Comparison of ENCODE assay signal across 14 mouse cellular contexts in the genomic region with DNA sequence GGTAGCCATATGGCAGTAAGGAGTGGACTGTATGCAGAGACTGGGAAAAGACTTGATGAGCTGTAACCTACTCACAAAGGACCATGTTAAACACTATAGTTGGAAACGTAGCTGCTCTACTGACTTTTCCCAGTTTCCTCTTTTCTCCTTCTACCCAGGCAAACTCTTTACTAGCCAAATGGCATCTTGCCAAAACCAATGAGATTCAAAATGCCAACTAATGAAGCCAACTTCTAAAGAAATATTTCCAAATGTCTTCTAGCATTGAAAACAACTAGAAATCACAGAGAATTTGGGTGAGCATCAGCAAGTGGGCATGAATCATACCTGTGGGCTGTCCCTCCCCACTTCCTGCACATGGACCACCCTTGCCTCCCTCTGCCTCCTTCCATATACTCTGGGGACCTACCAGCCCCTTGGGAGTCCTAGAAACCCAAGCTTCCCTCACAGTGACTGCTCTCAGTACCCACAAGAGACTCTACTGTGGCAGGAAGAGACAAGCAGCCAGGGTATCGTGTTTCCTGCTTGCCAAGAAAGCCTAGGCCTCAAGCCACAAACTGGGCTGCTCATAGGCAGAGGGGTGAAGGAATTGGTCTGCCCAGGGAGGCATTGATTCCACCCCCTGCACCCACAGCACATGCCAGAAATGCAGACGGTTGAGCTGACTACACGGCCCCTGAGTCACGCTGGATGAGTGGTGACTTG. TPM values are rescaled to one million over a fixed set of nuclear protein-coding genes. Genes with fewer than 3 reads are reported as not detected.
DNase-seq lines count a peak whose midpoint lies in the region; ATAC-seq and TF ChIP-seq lines count a peak whose summit lies in the region.
"Had no signal": no experiment of that assay in that cellular context is flagged by ENCODE, and none has a peak within 500 bp of the region (broad histone marks: within the 10 kb centered on the region; RNA-seq: fewer than 3 reads in every experiment).

No protein-coding gene starts in this region.

- WGBS in neural tube, embryonic 15.5 days = 66% methylated on average over 5 of the region's 5 CpGs

- no peaks in the 10 kb centered on the region for H3K36me3 ChIP-seq in neural tube, embryonic 15.5 days
- H3K36me3 ChIP-seq: forebrain, embryonic 12.5 days; hindbrain, embryonic 13.5 days; lung, embryonic 15.5 days had no signal

- peak; percentile 36 for DNase-seq in gastrocnemius, adult 2 months
- no peak for DNase-seq in gastrocnemius, adult 18-20 months (ENCODE audit: low spot score)
- DNase-seq in neural tube, embryonic 10.5 days (ENCODE audit: extremely low spot score, low spot score) = peak; percentile 9
- no peak for DNase-seq in urinary bladder, adult 2 months (ENCODE audit: low spot score)
- no peak for DNase-seq in left cerebral cortex, adult 2 months (ENCODE audit: extremely low spot score in 1 of 2, low spot score in 2 of 2)
- DNase-seq: heart, adult 18-20 months; thymus, postnatal 4 days had no signal

- no peak overlapping the region for H3K9ac ChIP-seq in neural tube, embryonic 15.5 days (replicated peaks)
- H3K9ac ChIP-seq: forebrain, embryonic 12.5 days; hindbrain, embryonic 13.5 days; lung, embryonic 15.5 days had no signal

- no peak for ATAC-seq in neural tube, embryonic 15.5 days (ENCODE audit: low FRiP score)
- ATAC-seq in common myeloid progenitor, adult 5-6 weeks (replicated peaks; ENCODE audit: low read depth, poor library complexity, severe bottlenecking) = peak; percentile 91
- ATAC-seq: activated CD4-positive, CD25-positive, alpha-beta regulatory T cell, adult 4 months had no signal

- no peak overlapping the region for H3K4me3 ChIP-seq in gastrocnemius, adult 2 months
- H3K4me3 ChIP-seq in neural tube, embryonic 15.5 days (replicated peaks) = no peak overlapping the region
- H3K4me3 ChIP-seq in left cerebral cortex, adult 2 months = no peak overlapping the region
- H3K4me3 ChIP-seq: forebrain, embryonic 12.5 days; hindbrain, embryonic 13.5 days; lung, embryonic 15.5 days had no signal

- no peaks in the 10 kb centered on the region for H3K27me3 ChIP-seq in neural tube, embryonic 15.5 days (replicated peaks)
- H3K27me3 ChIP-seq: forebrain, embryonic 12.5 days; hindbrain, embryonic 13.5 days; lung, embryonic 15.5 days had no signal

- H3K4me2 ChIP-seq in neural tube, embryonic 15.5 days = no peak overlapping the region
- H3K4me2 ChIP-seq: forebrain, embryonic 12.5 days; hindbrain, embryonic 13.5 days; lung, embryonic 15.5 days had no signal

- intact Hi-C loops in gastrocnemius, adult 2 months (cut with DNase I) = no loop called here
- intact Hi-C loops in left cerebral cortex, adult 2 months (cut with DNase I) = no loop called here

- no peak overlapping the region for H3K27ac ChIP-seq in gastrocnemius, adult 2 months
- no peak overlapping the region for H3K27ac ChIP-seq in neural tube, embryonic 15.5 days (replicated peaks)
- no peak overlapping the region for H3K27ac ChIP-seq in left cerebral cortex, adult 2 months
- H3K27ac ChIP-seq: forebrain, embryonic 12.5 days; hindbrain, embryonic 13.5 days; kidney, postnatal 0 days; lung, embryonic 15.5 days had no signal

- H3K9me3 ChIP-seq in neural tube, embryonic 15.5 days (replicated peaks) = no peaks in the 10 kb centered on the region
- H3K9me3 ChIP-seq: forebrain, embryonic 12.5 days; lung, embryonic 15.5 days had no signal

- H3K4me1 ChIP-seq in neural tube, embryonic 15.5 days = peaks cover 3% of the 10 kb centered on the region; the same call in 1 of the 2 replicates
- H3K4me1 ChIP-seq: forebrain, embryonic 12.5 days; hindbrain, embryonic 13.5 days had no signal

- no peak for TF ChIP-seq CTCF in gastrocnemius, adult 2 months (IDR thresholded peaks at IDR 0.05)
- no peak for TF ChIP-seq CTCF in left cerebral cortex, adult 2 months (IDR thresholded peaks at IDR 0.05)

RNA-seq across cellular contexts. Expression of a gene that starts 28.4 kb away (rescaled TPM):
- total RNA-seq in gastrocnemius, adult 2 months (2021) = 1 to 10 TPM; 1.4 to 1.8 TPM
- total RNA-seq in gastrocnemius, adult 18-20 months (2021) = 1 to 10 TPM; 1.5 to 2.2 TPM
- 1.4 and 8.5 TPM in 2 replicates for polyA plus RNA-seq in neural tube, embryonic 15.5 days (2015; fragmentation: Nextera tagmentation; extraction: Ambion mirVana)
- 68.8 and 69.4 TPM in 2 replicates for total RNA-seq in common myeloid progenitor, adult 5-6 weeks (2017)
- 6.1 and 7.9 TPM in 2 replicates for polyA plus RNA-seq in urinary bladder, adult 2 months (2012; rRNA removed)
- 1 to 10 TPM; 2.2 to 2.4 TPM for total RNA-seq in left cerebral cortex, adult 2 months (2021)

Comparison
In these comparisons a context has a peak if more than half of its experiments do, and no peak if none do; other contexts are left out.
1. DNase-seq: peak in gastrocnemius, adult 2 months (single experiment) and neural tube, embryonic 10.5 days (single experiment); none in gastrocnemius, adult 18-20 months (single experiment), urinary bladder, adult 2 months (single experiment) and left cerebral cortex, adult 2 months (0 of 2).
2. RNA of a gene that starts 28.4 kb away (total RNA-seq): 68.8 to 69.4 TPM in common myeloid progenitor, adult 5-6 weeks; 2.2 to 2.4 TPM in left cerebral cortex, adult 2 months, 1.5 to 2.2 TPM in gastrocnemius, adult 18-20 months and 1.4 to 1.8 TPM in gastrocnemius, adult 2 months; every median in the first group is over 10 times any median in the second.